Mouse (Mus musculus) hindbrain, postnatal 0 days (tissue): ENCODE results near the gene Gm21994. TPM values are rescaled to one million over a fixed set of nuclear protein-coding genes. Genes with fewer than 3 reads are reported as not detected.

Source experiments
- polyA plus RNA-seq: library from polyadenylated mRNA; unstranded; fragments of >200 nt; fragmentation: Nextera tagmentation; extraction: Ambion mirVana; gene quantifications from 2 replicates; pipeline ENCODE4 v1.2.1, GENCODE M21; 2015
- total RNA-seq: library from RNA; depleted of rRNA; stranded (reverse); fragments of >200 nt; gene quantifications from 2 replicates; pipeline ENCODE4 v1.2.3, GENCODE M21; 2014; rRNA removed

The Gm21994 gene
- total and polyA plus RNA-seq, 2 experiments from 2014 or later: 2.2 TPM; not detected in 1

Other genes starting within 250 kb of the Gm21994 start
- 2.7 and 3.4 TPM in 2 replicates for gene Zfp120, start 118.9 kb downstream of the Gm21994 start, total RNA-seq
- 5.6 and 5.8 TPM in 2 replicates for gene Zfp120, start 118.9 kb downstream of the Gm21994 start, polyA plus RNA-seq
- not detected in 2 replicates for gene Gm10770, start 75.9 kb downstream of the Gm21994 start, total RNA-seq
- not detected in 2 replicates for gene Gm10770, start 75.9 kb downstream of the Gm21994 start, polyA plus RNA-seq
- gene Gm14139, start 73.8 kb downstream of the Gm21994 start, total RNA-seq: not detected in 2 replicates
- gene Gm14139, start 73.8 kb downstream of the Gm21994 start, polyA plus RNA-seq: not detected in 2 replicates
- gene Zfp937, start 37.5 kb downstream of the Gm21994 start, total RNA-seq: 3.2 and 5.0 TPM in 2 replicates
- gene Zfp937, start 37.5 kb downstream of the Gm21994 start, polyA plus RNA-seq: 6.2 and 6.9 TPM in 2 replicates
- gene Gm14124, start 1.9 kb upstream of the Gm21994 start, total RNA-seq: not detected in 2 replicates
- gene Gm14124, start 1.9 kb upstream of the Gm21994 start, polyA plus RNA-seq: 0.09 TPM in 1 of 2 replicates, not detected in the other
- not detected in 2 replicates for gene Gm10130, start 68.1 kb upstream of the Gm21994 start, total RNA-seq
- gene Gm10130, start 68.1 kb upstream of the Gm21994 start, polyA plus RNA-seq: 0.79 and 1.3 TPM in 2 replicates
- gene 3300002I08Rik, start 107.2 kb upstream of the Gm21994 start, total RNA-seq: 6.8 and 13.5 TPM in 2 replicates
- gene 3300002I08Rik, start 107.2 kb upstream of the Gm21994 start, polyA plus RNA-seq: 12.3 and 13.0 TPM in 2 replicates
- gene Zfp442, start 195.9 kb upstream of the Gm21994 start, total RNA-seq: 1.5 and 2.4 TPM in 2 replicates
- 3.9 and 4.6 TPM in 2 replicates for gene Zfp442, start 195.9 kb upstream of the Gm21994 start, polyA plus RNA-seq
- gene Zfp345, start 229.5 kb upstream of the Gm21994 start, total RNA-seq: 0.11 TPM in 1 of 2 replicates, not detected in the other
- 0.10 and 0.11 TPM in 2 replicates for gene Zfp345, start 229.5 kb upstream of the Gm21994 start, polyA plus RNA-seq